Mouse (Mus musculus) midbrain, embryonic 11.5 days (tissue): ENCODE measurements at regions not wholly inside any gene's neighbourhood (a gene's known extent, or its start where the extent isn't known, plus 50 kb on each side); places are given as distances from the start of the nearest gene placed in this dataset.
A peak's percentile ranks its signal among the peaks of the same experiment; 100 is the strongest.
"Not testable (repeated sequence)": the region's sequence is repeated elsewhere in the genome, so short reads cannot be mapped to it uniquely, and the experiment has no call there.

ENCODE experiments used
- ATAC-seq: fragments of 200-750 bp; cut with Nextera tagmentation; 2 replicates; pipeline ENCODE4 v1.8.0; 2017; ENCODE audit warnings: moderate TSS enrichment, moderate library complexity; ENCODE audit not compliant: low FRiP score
- DNase-seq: peaks from one replicate; pipeline ENCODE4 v3.0.0; 2015; ENCODE audit warnings: low spot score; ENCODE audit errors: missing footprints
- H3K27ac ChIP-seq: fragments of 300-500 bp; sonication (generic); 2 replicates; pipeline ENCODE4 v1.5.1; 2014; ENCODE audit warnings: low read depth, low read length
- H3K27me3 ChIP-seq: fragments of 300-500 bp; sonication (generic); 2 replicates; pipeline ENCODE4 v1.6.1; 2014; ENCODE audit warnings: mild to moderate bottlenecking, low read length, moderate library complexity, mixed read lengths; ENCODE audit not compliant: control insufficient read depth, insufficient read depth
- H3K36me3 ChIP-seq: fragments of 300-500 bp; sonication (generic); 2 replicates; pipeline ENCODE4 v1.6.1; 2014; ENCODE audit warnings: mild to moderate bottlenecking, low read length, moderate library complexity, mixed read lengths; ENCODE audit not compliant: control insufficient read depth, insufficient read depth
- H3K4me1 ChIP-seq: fragments of 300-500 bp; sonication (generic); 2 replicates; pipeline ENCODE4 v1.6.1; 2014; ENCODE audit warnings: low read length; ENCODE audit not compliant: control insufficient read depth, insufficient read depth
- H3K4me2 ChIP-seq: fragments of 300-500 bp; sonication (generic); 2 replicates; pipeline ENCODE4 v1.6.1; 2014; ENCODE audit warnings: mild to moderate bottlenecking, moderate library complexity
- H3K4me3 ChIP-seq: fragments of 300-500 bp; sonication (generic); 2 replicates; pipeline ENCODE4 v1.5.1; 2014; ENCODE audit warnings: low read depth, low read length
- H3K9ac ChIP-seq: fragments of 300-500 bp; sonication (generic); 2 replicates; pipeline ENCODE4 v1.6.1; 2014; ENCODE audit warnings: low read length
- H3K9me3 ChIP-seq: fragments of 300-500 bp; sonication (generic); 2 replicates; pipeline ENCODE4 v1.6.1; 2016; ENCODE audit warnings: low read length; ENCODE audit not compliant: control insufficient read depth
- WGBS: fragments of 180-500 bp; shearing (Covaris S2); extraction: QIAGEN DNeasy Blood & Tissue Kit; methylation state at CpG from one replicate; pipeline ENCODE4 v1.1.7; 2014; 5-methylcytosine and 5-hydroxymethylcytosine counted together

DNA sequence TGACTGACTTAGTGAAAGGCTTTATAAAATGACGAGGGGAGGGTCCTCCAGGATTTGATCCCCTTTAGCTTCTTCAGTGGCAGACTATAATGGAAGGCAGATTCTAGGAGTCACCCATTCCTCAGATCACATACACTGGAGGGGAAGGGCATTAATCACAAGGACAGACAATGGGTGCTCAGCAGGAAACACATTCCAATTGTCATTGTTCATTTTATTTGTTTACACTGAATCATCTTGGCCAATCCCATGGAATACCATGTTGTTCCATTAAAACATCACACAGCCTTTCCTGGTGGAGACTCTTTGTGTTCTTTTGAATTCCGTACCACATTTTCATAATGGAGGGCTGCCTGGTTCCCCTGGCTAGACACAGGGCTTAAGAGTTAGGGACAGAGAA, 368.5 kb downstream of the Sec16b start:
- DNase-seq (no peak), ATAC-seq (no peak)
- H3K4me2 ChIP-seq = no peak overlapping the region
- H3K27ac ChIP-seq = no peak overlapping the region
- no peak overlapping the region for H3K9ac ChIP-seq
- WGBS = 72% methylated on average over 2 of the region's 2 CpGs
- H3K36me3 ChIP-seq = no peaks in the 10 kb centered on the region
- H3K4me1 ChIP-seq = no peaks in the 10 kb centered on the region
- H3K9me3 ChIP-seq = no peaks in the 10 kb centered on the region
- no peaks in the 10 kb centered on the region for H3K27me3 ChIP-seq
- H3K4me3 ChIP-seq = no peak overlapping the region

DNA sequence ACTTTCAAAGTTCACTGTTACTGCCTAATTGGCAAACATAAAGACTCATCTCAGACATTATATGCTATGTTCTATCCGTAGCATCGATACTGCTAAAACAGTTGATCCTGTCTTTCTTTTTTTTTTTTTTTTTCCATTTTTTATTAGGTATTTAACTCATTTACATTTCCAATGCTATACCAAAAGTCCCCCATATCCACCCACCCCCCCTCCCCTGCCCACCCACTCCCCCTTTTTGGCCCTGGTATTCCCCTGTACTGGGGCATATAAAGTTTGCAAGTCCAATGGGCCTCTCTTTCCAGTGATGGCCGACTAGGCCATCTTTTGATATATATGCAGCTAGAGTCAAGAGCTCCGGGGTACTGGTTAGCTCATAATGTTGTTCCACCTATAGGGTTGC, 370.6 kb downstream of the Sec16b start:
- not testable (repeated sequence) for H3K9ac ChIP-seq, H3K4me3 ChIP-seq, H3K9me3 ChIP-seq, H3K36me3 ChIP-seq, H3K27me3 ChIP-seq, H3K4me2 ChIP-seq, H3K27ac ChIP-seq, H3K4me1 ChIP-seq, DNase-seq
- WGBS = 88% methylated on average over 2 of the region's 4 CpGs
- ATAC-seq = peak; percentile 68; the same call in 1 of the 2 replicates

DNA sequence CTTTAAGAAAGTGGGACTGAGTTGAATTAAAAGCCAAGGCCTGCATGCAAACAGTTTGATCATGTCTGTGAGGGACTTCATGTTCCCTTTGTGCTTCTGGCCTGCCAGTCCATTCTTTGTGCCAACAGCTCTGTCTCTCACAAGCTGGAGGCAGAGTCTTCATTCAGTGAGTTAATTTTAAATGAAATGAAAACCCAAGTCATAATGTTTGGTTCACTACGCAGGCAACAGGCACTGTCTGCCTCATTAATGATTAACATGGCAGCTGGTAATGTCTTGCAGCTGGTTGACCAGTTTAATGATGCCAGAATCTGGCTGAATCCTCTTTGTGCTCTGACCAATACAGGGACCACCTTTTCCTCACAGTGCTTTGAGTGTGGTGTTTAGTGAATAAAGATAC, 380.6 kb downstream of the Sec16b start:
- Histone ChIP-seq H3K36me3 (no peaks in the 10 kb centered on the region), H3K27ac (no peak overlapping the region), H3K4me1 (no peaks in the 10 kb centered on the region), H3K9me3 (no peaks in the 10 kb centered on the region), H3K9ac (no peak overlapping the region), H3K4me3 (no peak overlapping the region), H3K4me2 (no peak overlapping the region), H3K27me3 (no peaks in the 10 kb centered on the region)
- no peak for ATAC-seq
- 79% methylated on average over 1 of the region's 1 CpGs for WGBS
- no peak for DNase-seq

DNA sequence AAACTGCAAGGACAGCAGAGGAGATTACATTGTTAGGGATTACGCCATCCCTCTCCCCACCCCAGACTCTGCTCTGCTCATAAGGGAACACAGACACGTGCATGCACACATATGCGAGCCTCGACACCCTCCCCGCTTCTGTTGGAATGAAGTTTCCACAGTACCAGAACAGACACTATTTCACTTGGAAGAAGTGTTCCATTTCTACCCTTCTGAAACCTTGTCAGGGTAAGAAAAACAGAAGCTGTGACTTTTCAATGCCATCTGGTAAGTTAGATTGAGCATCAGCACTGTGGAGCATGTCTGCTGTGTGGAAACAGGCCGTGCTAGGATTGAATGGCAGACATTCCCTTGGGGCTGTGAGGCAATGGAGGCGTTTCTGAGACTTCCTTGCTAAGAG, 382.0 kb downstream of the Sec16b start:
- Histone ChIP-seq H3K4me2 (no peak overlapping the region), H3K9me3 (no peaks in the 10 kb centered on the region), H3K4me1 (no peaks in the 10 kb centered on the region), H3K36me3 (no peaks in the 10 kb centered on the region), H3K27ac (no peak overlapping the region), H3K4me3 (no peak overlapping the region), H3K9ac (no peak overlapping the region), H3K27me3 (no peaks in the 10 kb centered on the region)
- ATAC-seq (no peak), DNase-seq (no peak)
- WGBS = 84% methylated on average over 7 of the region's 7 CpGs

DNA sequence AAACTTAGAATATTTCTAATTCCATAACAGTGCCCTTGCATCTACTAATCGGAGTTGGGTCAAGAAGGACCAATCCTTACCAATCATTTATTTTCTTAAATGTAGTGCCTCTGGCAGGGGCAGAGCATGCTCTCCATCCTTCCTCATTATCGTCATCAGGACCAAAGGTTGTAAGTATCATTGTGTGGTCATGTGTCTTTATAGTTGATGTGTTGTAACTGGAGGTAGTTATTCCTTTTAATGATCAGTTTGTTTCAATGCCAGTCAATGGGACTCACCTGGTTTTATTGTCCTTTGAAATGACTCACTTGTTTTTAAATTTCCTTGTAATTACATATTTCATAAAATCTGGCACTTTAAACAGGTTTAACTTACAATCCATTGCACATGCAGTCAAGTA, 399.6 kb downstream of the Sec16b start:
- Histone ChIP-seq H3K9me3 (no peaks in the 10 kb centered on the region), H3K4me2 (no peak overlapping the region), H3K4me1 (no peaks in the 10 kb centered on the region), H3K27me3 (no peaks in the 10 kb centered on the region), H3K4me3 (no peak overlapping the region), H3K9ac (no peak overlapping the region), H3K27ac (no peak overlapping the region), H3K36me3 (no peaks in the 10 kb centered on the region)
- DNase-seq (no peak), ATAC-seq (no peak)
- 89% methylated on average over 2 of the region's 2 CpGs for WGBS

- peak; percentile 84 for ATAC-seq
- WGBS = 69% methylated on average over 1 of the region's 1 CpGs
Measured at GRCm38 (mm10) chr1:157937800-157938348, 418.3 kb downstream of the Brinp2 start.

GRCm38 (mm10) chr1:157939516-157939915, 416.6 kb downstream of the Brinp2 start:
- ATAC-seq (no peak), DNase-seq (no peak)
- no peaks in the 10 kb centered on the region for H3K27me3 ChIP-seq
- H3K4me1 ChIP-seq = peaks cover 7% of the 10 kb centered on the region
- H3K36me3 ChIP-seq = no peaks in the 10 kb centered on the region
- H3K9ac ChIP-seq = no peak overlapping the region
- H3K4me2 ChIP-seq = no peak overlapping the region
- H3K27ac ChIP-seq = no peak overlapping the region
- no peaks in the 10 kb centered on the region for H3K9me3 ChIP-seq
- no peak overlapping the region for H3K4me3 ChIP-seq
- 84% methylated on average over 1 of the region's 1 CpGs for WGBS

More at GRCm38 (mm10) chr1:157937800-157938348, 418.3 kb downstream of the Brinp2 start:
- DNase-seq = no peak
- Histone ChIP-seq H3K4me2 (no peak overlapping the region), H3K9ac (no peak overlapping the region), H3K36me3 (no peaks in the 10 kb centered on the region), H3K27ac (no peak overlapping the region), H3K9me3 (no peaks in the 10 kb centered on the region), H3K4me3 (no peak overlapping the region), H3K4me1 (peaks cover 7% of the 10 kb centered on the region), H3K27me3 (no peaks in the 10 kb centered on the region)

- no peak for DNase-seq
- 51% methylated on average over 3 of the region's 3 CpGs for WGBS
- H3K4me2 ChIP-seq = no peak overlapping the region
- H3K9ac ChIP-seq = no peak overlapping the region
- ATAC-seq = no peak
- no peaks in the 10 kb centered on the region for H3K9me3 ChIP-seq
- H3K27ac ChIP-seq = no peak overlapping the region
- peaks cover 7% of the 10 kb centered on the region for H3K4me1 ChIP-seq
- no peaks in the 10 kb centered on the region for H3K27me3 ChIP-seq
- no peaks in the 10 kb centered on the region for H3K36me3 ChIP-seq
- no peak overlapping the region for H3K4me3 ChIP-seq
Measured at GRCm38 (mm10) chr1:157940331-157940758, 415.8 kb downstream of the Brinp2 start.

GRCm38 (mm10) chr1:157957506-157957905, 398.6 kb downstream of the Brinp2 start:
- Histone ChIP-seq H3K27me3 (no peaks in the 10 kb centered on the region), H3K9me3 (no peaks in the 10 kb centered on the region)
- WGBS = 72% methylated on average over 4 of the region's 4 CpGs

More at GRCm38 (mm10) chr1:157957506-157957905, 398.6 kb downstream of the Brinp2 start:
- no peak for DNase-seq
- Histone ChIP-seq H3K4me1 (no peaks in the 10 kb centered on the region), H3K4me2 (no peak overlapping the region), H3K36me3 (no peaks in the 10 kb centered on the region), H3K4me3 (no peak overlapping the region), H3K27ac (no peak overlapping the region), H3K9ac (no peak overlapping the region)
- ATAC-seq = no peak
